Mouse (Mus musculus) adrenal gland, adult 2 months (tissue): ENCODE data around the gene Zfp668. TPM values are rescaled to one million over a fixed set of nuclear protein-coding genes. Genes with fewer than 3 reads are reported as not detected.
"Not testable (repeated sequence)": the region's sequence is repeated elsewhere in the genome, so short reads cannot be mapped to it uniquely, and the experiment has no call there.

ENCODE experiments used
- DNase-seq: peaks from one replicate; pipeline ENCODE4 v3.0.0; 2021
- polyA plus RNA-seq: library from polyadenylated mRNA; depleted of rRNA; stranded (reverse); fragments of >200 nt; gene quantifications from 2 replicates; pipeline ENCODE4 v1.2.3, GENCODE M21; 2012
- total RNA-seq, 2 experiments: library from RNA; stranded (reverse); gene quantifications; 2 replicates each; pipeline ENCODE4 v1.2.3; 2021

The Zfp668 gene
- total and polyA plus RNA-seq, 3 experiments, result 7.2 to 10.3 (median 9.7) TPM

- DNase-seq, result peak; percentile 97
Measured at GRCm38 (mm10) chr7:127841340-127842000, 35.2 kb downstream of the Zfp668 start.

GRCm38 (mm10) chr7:127840886-127841285, 35.7 kb downstream of the Zfp668 start:
- DNase-seq, result peak; percentile 62

GRCm38 (mm10) chr7:127840031-127840430, 36.6 kb downstream of the Zfp668 start:
- not testable (repeated sequence) for DNase-seq

- not testable (repeated sequence) for DNase-seq
Measured at GRCm38 (mm10) chr7:127837878-127838277, 38.8 kb downstream of the Zfp668 start.

GRCm38 (mm10) chr7:127837473-127837872, 39.2 kb downstream of the Zfp668 start:
- DNase-seq, result no peak

- no peak for DNase-seq
Measured at GRCm38 (mm10) chr7:127835550-127835949, 41.1 kb downstream of the Zfp668 start.

GRCm38 (mm10) chr7:127824176-127824871, 52.3 kb downstream of the Zfp668 start, which contains the start of the genes Stx4a and Stx1b:
Stx4a (plus strand) TSS chr7:127824294.
Stx1b (minus strand) TSS chr7:127824549.
- DNase-seq, result no peak

GRCm38 (mm10) chr7:127823236-127824171, 53.1 kb downstream of the Zfp668 start:
- DNase-seq, result no peak

- no peak for DNase-seq
Measured at GRCm38 (mm10) chr7:127822494-127822893, 54.1 kb downstream of the Zfp668 start.

- no peak for DNase-seq
Measured at GRCm38 (mm10) chr7:127820836-127821509, 55.7 kb downstream of the Zfp668 start.

- DNase-seq, result no peak
Measured at GRCm38 (mm10) chr7:127817776-127818175, 58.9 kb downstream of the Zfp668 start.

- DNase-seq, result no peak
Measured at GRCm38 (mm10) chr7:127817053-127817452, 59.6 kb downstream of the Zfp668 start.

- DNase-seq, result peak; percentile 63
Measured at GRCm38 (mm10) chr7:127815954-127816821, 60.4 kb downstream of the Zfp668 start.

- DNase-seq, result no peak
Measured at GRCm38 (mm10) chr7:127815116-127815665, 61.4 kb downstream of the Zfp668 start.

GRCm38 (mm10) chr7:127814241-127814921, 62.2 kb downstream of the Zfp668 start:
- DNase-seq, result peak; percentile 79

- peak; percentile 49 for DNase-seq
Measured at GRCm38 (mm10) chr7:127813821-127814220, 62.8 kb downstream of the Zfp668 start.
